Mouse (Mus musculus): ENCODE measurements around the gene Atrnl1. TPM values are rescaled to one million over a fixed set of nuclear protein-coding genes. Genes with fewer than 3 reads are reported as not detected.

Gene Atrnl1
- polyA plus RNA-seq, 1 experiment: 5.6 TPM

DNA sequence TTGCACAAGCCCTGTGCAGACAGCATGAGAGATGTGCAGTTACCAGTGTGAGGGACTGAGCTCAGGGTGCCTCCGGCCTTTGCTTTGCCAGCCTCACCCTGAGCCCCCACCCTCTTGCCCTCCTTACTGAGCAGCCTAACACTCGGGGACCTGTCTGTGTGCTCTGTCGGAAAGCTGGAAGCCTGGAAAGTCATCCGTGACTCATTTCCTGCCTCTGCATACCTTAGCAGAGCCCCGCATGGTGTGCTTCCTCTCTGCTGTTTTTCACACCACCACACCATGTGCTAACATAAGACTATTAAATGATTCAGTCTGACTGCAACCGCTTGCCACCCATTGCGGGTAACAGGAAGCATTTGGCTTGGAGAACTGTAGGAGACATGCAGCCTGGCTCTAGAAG lies 493.7 kb downstream of the Atrnl1 start:
- no peaks in the 10 kb centered on the region for H3K36me3 ChIP-seq (ENCODE audit: control insufficient read depth, insufficient read depth, low read length)
- H3K4me1 ChIP-seq (ENCODE audit: control insufficient read depth, insufficient read depth, insufficient read length): peaks cover 4% of the 10 kb centered on the region; the same call in 1 of the 2 replicates
- no peaks in the 10 kb centered on the region for H3K27me3 ChIP-seq (ENCODE audit: control insufficient read depth, insufficient read depth, low read length)
- H3K4me3 ChIP-seq (ENCODE audit: extremely low read depth, insufficient read depth, insufficient read length): no peak overlapping the region
- DNase-seq (ENCODE audit: low read depth in 1 of 2, low spot score in 2 of 2): no peak
- WGBS: 15% methylated on average over 7 of the region's 7 CpGs
- H3K27ac ChIP-seq (ENCODE audit: insufficient read depth, low read length): no peak overlapping the region
- TF ChIP-seq CTCF (IDR thresholded peaks at IDR 0.05; ENCODE audit: extremely low read depth, insufficient read depth, insufficient read length, insufficient replicate concordance): no peak
- no peak for TF ChIP-seq POLR2A (IDR thresholded peaks at IDR 0.05; ENCODE audit: low read depth, low read length)

- Histone ChIP-seq H3K4me3 (ENCODE audit: extremely low read depth, insufficient read depth, insufficient read length) (no peak overlapping the region), H3K27me3 (ENCODE audit: control insufficient read depth, insufficient read depth, low read length) (no peaks in the 10 kb centered on the region), H3K4me1 (ENCODE audit: control insufficient read depth, insufficient read depth, insufficient read length) (peaks cover 4% of the 10 kb centered on the region; the same call in 1 of the 2 replicates), H3K36me3 (ENCODE audit: control insufficient read depth, insufficient read depth, low read length) (no peaks in the 10 kb centered on the region), H3K27ac (ENCODE audit: insufficient read depth, low read length) (no peak overlapping the region)
- TF ChIP-seq POLR2A (IDR thresholded peaks at IDR 0.05; ENCODE audit: low read depth, low read length): no peak
- no peak for DNase-seq (ENCODE audit: low read depth in 1 of 2, low spot score in 2 of 2)
- WGBS: 89% methylated on average over 10 of the region's 10 CpGs
Observed at GRCm38 (mm10) chr19:58107632-58108031, 496.8 kb downstream of the Atrnl1 start.

DNA sequence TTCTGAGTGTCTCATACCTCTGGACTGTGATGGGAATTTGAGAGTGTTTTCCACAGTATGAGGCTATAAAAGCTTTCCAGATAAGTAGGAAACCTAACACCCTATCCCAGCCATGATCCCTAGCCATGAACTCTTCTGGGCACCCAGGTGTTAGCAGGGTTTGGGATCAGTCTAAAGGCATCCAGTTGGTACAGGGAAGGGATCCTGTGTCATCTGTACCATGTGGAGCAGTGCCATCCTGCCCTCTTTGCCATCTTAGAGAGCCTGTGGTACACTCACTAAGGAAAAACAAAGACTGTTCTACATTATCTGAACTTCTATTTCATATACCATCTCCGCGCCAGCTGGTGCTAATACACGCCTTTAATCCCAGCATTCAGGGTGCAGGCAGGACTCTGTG lies 499.7 kb downstream of the Atrnl1 start:
- 86% methylated on average over 3 of the region's 3 CpGs for WGBS
- H3K27ac ChIP-seq (ENCODE audit: insufficient read depth, low read length): no peak overlapping the region
- TF ChIP-seq CTCF (IDR thresholded peaks at IDR 0.05; ENCODE audit: extremely low read depth, insufficient read depth, insufficient read length, insufficient replicate concordance) (no peak), POLR2A (IDR thresholded peaks at IDR 0.05; ENCODE audit: low read depth, low read length) (no peak)
- H3K27me3 ChIP-seq (ENCODE audit: control insufficient read depth, insufficient read depth, low read length): no peaks in the 10 kb centered on the region
- no peak for DNase-seq (ENCODE audit: low read depth in 1 of 2, low spot score in 2 of 2)
- no peaks in the 10 kb centered on the region for H3K36me3 ChIP-seq (ENCODE audit: control insufficient read depth, insufficient read depth, low read length)
- H3K4me3 ChIP-seq (ENCODE audit: extremely low read depth, insufficient read depth, insufficient read length): no peak overlapping the region
- no peaks in the 10 kb centered on the region for H3K4me1 ChIP-seq (ENCODE audit: control insufficient read depth, insufficient read depth, insufficient read length)

- TF ChIP-seq POLR2A (IDR thresholded peaks at IDR 0.05; ENCODE audit: low read depth, low read length) (no peak), CTCF (IDR thresholded peaks at IDR 0.05; ENCODE audit: extremely low read depth, insufficient read depth, insufficient read length, insufficient replicate concordance) (no peak)
- WGBS: 93% methylated on average over 6 of the region's 6 CpGs
- Histone ChIP-seq H3K36me3 (ENCODE audit: control insufficient read depth, insufficient read depth, low read length) (no peaks in the 10 kb centered on the region), H3K4me3 (ENCODE audit: extremely low read depth, insufficient read depth, insufficient read length) (no peak overlapping the region), H3K27ac (ENCODE audit: insufficient read depth, low read length) (no peak overlapping the region), H3K27me3 (ENCODE audit: control insufficient read depth, insufficient read depth, low read length) (no peaks in the 10 kb centered on the region), H3K4me1 (ENCODE audit: control insufficient read depth, insufficient read depth, insufficient read length) (no peaks in the 10 kb centered on the region)
- no peak for DNase-seq (ENCODE audit: low read depth in 1 of 2, low spot score in 2 of 2)
Observed at GRCm38 (mm10) chr19:58111291-58111690, 500.5 kb downstream of the Atrnl1 start.

DNA sequence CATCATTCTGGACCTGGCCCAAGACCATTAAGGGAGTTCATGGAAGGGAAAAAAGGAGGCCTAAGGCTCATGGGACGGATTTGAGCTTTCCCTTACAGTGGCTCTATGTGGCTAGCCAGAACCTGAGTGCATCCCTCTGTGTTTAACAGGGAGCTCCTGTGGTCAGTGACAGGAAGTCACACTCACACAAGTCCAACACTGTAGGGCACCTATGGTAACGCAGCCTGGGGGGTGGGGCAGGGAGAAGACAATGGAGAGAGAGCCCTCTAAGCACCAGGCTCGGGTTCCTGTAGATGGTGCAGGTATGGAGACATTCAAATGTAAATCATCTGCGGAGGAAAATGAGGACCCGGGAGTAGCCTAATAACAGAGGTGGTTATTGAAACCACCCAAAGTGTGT lies 501.3 kb downstream of the Atrnl1 start:
- Histone ChIP-seq H3K27ac (ENCODE audit: insufficient read depth, low read length) (no peak overlapping the region), H3K27me3 (ENCODE audit: control insufficient read depth, insufficient read depth, low read length) (no peaks in the 10 kb centered on the region), H3K4me3 (ENCODE audit: extremely low read depth, insufficient read depth, insufficient read length) (no peak overlapping the region), H3K4me1 (ENCODE audit: control insufficient read depth, insufficient read depth, insufficient read length) (no peaks in the 10 kb centered on the region), H3K36me3 (ENCODE audit: control insufficient read depth, insufficient read depth, low read length) (no peaks in the 10 kb centered on the region)
- TF ChIP-seq CTCF (IDR thresholded peaks at IDR 0.05; ENCODE audit: extremely low read depth, insufficient read depth, insufficient read length, insufficient replicate concordance): no peak
- TF ChIP-seq POLR2A (IDR thresholded peaks at IDR 0.05; ENCODE audit: low read depth, low read length): no peak
- DNase-seq (ENCODE audit: low read depth in 1 of 2, low spot score in 2 of 2): no peak
- 84% methylated on average over 5 of the region's 5 CpGs for WGBS

GRCm38 (mm10) chr19:58113092-58113731 lies 502.4 kb downstream of the Atrnl1 start:
- H3K4me3 ChIP-seq (ENCODE audit: extremely low read depth, insufficient read depth, insufficient read length): no peak overlapping the region
- H3K27me3 ChIP-seq (ENCODE audit: control insufficient read depth, insufficient read depth, low read length): no peaks in the 10 kb centered on the region
- H3K4me1 ChIP-seq (ENCODE audit: control insufficient read depth, insufficient read depth, insufficient read length): no peaks in the 10 kb centered on the region
- no peaks in the 10 kb centered on the region for H3K36me3 ChIP-seq (ENCODE audit: control insufficient read depth, insufficient read depth, low read length)
- 94% methylated on average over 5 of the region's 5 CpGs for WGBS
- TF ChIP-seq CTCF (IDR thresholded peaks at IDR 0.05; ENCODE audit: extremely low read depth, insufficient read depth, insufficient read length, insufficient replicate concordance) (no peak), POLR2A (IDR thresholded peaks at IDR 0.05; ENCODE audit: low read depth, low read length) (no peak)
- no peak overlapping the region for H3K27ac ChIP-seq (ENCODE audit: insufficient read depth, low read length)
- no peak for DNase-seq (ENCODE audit: low read depth in 1 of 2, low spot score in 2 of 2)

DNA sequence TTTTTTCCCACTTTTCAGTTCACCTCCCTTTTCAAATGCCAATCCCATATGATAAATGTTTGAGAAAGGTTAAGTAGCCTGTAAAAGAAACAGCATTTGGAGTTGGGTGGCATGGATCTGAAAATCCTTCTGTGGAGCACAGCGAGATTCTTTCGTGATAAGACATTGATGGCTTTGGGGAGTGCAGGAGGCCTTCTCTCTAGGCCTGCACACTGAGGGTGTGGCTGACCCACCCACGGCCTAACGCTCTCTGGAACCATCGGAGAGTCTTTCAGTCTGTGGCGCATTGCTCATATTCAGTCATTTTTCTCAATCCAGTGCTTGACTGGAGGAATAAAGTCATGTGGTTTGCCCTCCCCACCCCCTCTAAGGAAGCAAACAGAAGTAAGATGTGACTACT lies 506.8 kb downstream of the Atrnl1 start:
- H3K27ac ChIP-seq (ENCODE audit: insufficient read depth, low read length): no peak overlapping the region
- no peaks in the 10 kb centered on the region for H3K27me3 ChIP-seq (ENCODE audit: control insufficient read depth, insufficient read depth, low read length)
- no peak for DNase-seq (ENCODE audit: low read depth in 1 of 2, low spot score in 2 of 2)
- WGBS: 89% methylated on average over 6 of the region's 6 CpGs
- TF ChIP-seq POLR2A (IDR thresholded peaks at IDR 0.05; ENCODE audit: low read depth, low read length): no peak
- no peak for TF ChIP-seq CTCF (IDR thresholded peaks at IDR 0.05; ENCODE audit: extremely low read depth, insufficient read depth, insufficient read length, insufficient replicate concordance)
- H3K36me3 ChIP-seq (ENCODE audit: control insufficient read depth, insufficient read depth, low read length): no peaks in the 10 kb centered on the region
- H3K4me3 ChIP-seq (ENCODE audit: extremely low read depth, insufficient read depth, insufficient read length): no peak overlapping the region
- no peaks in the 10 kb centered on the region for H3K4me1 ChIP-seq (ENCODE audit: control insufficient read depth, insufficient read depth, insufficient read length)
